Mouse (Mus musculus): Measurements from ENCODE around the gene Nfatc3. TPM values are rescaled to one million over a fixed set of nuclear protein-coding genes. Genes with fewer than 3 reads are reported as not detected.
A peak's percentile ranks its signal among the peaks of the same experiment; 100 is the strongest.

Gene Nfatc3
- total RNA-seq, 2 experiments from 2014 or later, result 35.0 to 102 TPM

GRCm38 (mm10) chr8:106137218-106137905 is 78.7 kb downstream of the Nfatc3 start:
- ATAC-seq (replicated peaks; ENCODE audit: low FRiP score, low TSS enrichment, poor library complexity, severe bottlenecking), result no peak

- ATAC-seq (replicated peaks; ENCODE audit: low FRiP score, low TSS enrichment, poor library complexity, severe bottlenecking), result 0 out of 2 replicates have a peak, but pooled peaks have one; percentile 26
Measured at GRCm38 (mm10) chr8:106137906-106138477, 79.4 kb downstream of the Nfatc3 start.

GRCm38 (mm10) chr8:106138616-106139015 is 80.0 kb downstream of the Nfatc3 start:
- no peak for ATAC-seq (replicated peaks; ENCODE audit: low FRiP score, low TSS enrichment, poor library complexity, severe bottlenecking)

GRCm38 (mm10) chr8:106140191-106140590 is 81.6 kb downstream of the Nfatc3 start:
- ATAC-seq (replicated peaks; ENCODE audit: low FRiP score, low TSS enrichment, poor library complexity, severe bottlenecking), result no peak

- ATAC-seq (replicated peaks; ENCODE audit: low FRiP score, low TSS enrichment, poor library complexity, severe bottlenecking), result peak; percentile 84
Measured at GRCm38 (mm10) chr8:106140769-106141168, 82.1 kb downstream of the Nfatc3 start.

- no peak for ATAC-seq (replicated peaks; ENCODE audit: low FRiP score, low TSS enrichment, poor library complexity, severe bottlenecking)
Measured at GRCm38 (mm10) chr8:106145331-106145730, 86.7 kb downstream of the Nfatc3 start.

GRCm38 (mm10) chr8:106146014-106146413 is 87.4 kb downstream of the Nfatc3 start:
- ATAC-seq (replicated peaks; ENCODE audit: low FRiP score, low TSS enrichment, poor library complexity, severe bottlenecking), result no peak

GRCm38 (mm10) chr8:106147868-106148565 is 89.4 kb downstream of the Nfatc3 start:
- no peak for ATAC-seq (replicated peaks; ENCODE audit: low FRiP score, low TSS enrichment, poor library complexity, severe bottlenecking)

GRCm38 (mm10) chr8:106149025-106149424 is 90.4 kb downstream of the Nfatc3 start:
- ATAC-seq (replicated peaks; ENCODE audit: low FRiP score, low TSS enrichment, poor library complexity, severe bottlenecking), result no peak

GRCm38 (mm10) chr8:106149801-106150652 is 91.4 kb downstream of the Nfatc3 start, which contains the start of gene Pla2g15:
Gene Pla2g15 (plus strand): TSS chr8:106150399.
- peak; percentile 99 for ATAC-seq (replicated peaks; ENCODE audit: low FRiP score, low TSS enrichment, poor library complexity, severe bottlenecking)

GRCm38 (mm10) chr8:106150653-106151000 is 92.0 kb downstream of the Nfatc3 start:
- peak; percentile 19 for ATAC-seq (replicated peaks; ENCODE audit: low FRiP score, low TSS enrichment, poor library complexity, severe bottlenecking)

GRCm38 (mm10) chr8:106151041-106151440 is 92.4 kb downstream of the Nfatc3 start:
- no peak for ATAC-seq (replicated peaks; ENCODE audit: low FRiP score, low TSS enrichment, poor library complexity, severe bottlenecking)

- ATAC-seq (replicated peaks; ENCODE audit: low FRiP score, low TSS enrichment, poor library complexity, severe bottlenecking), result no peak
Measured at GRCm38 (mm10) chr8:106152876-106153275, 94.2 kb downstream of the Nfatc3 start.

- 0 out of 2 replicates have a peak, but pooled peaks have one; percentile 46 for ATAC-seq (replicated peaks; ENCODE audit: low FRiP score, low TSS enrichment, poor library complexity, severe bottlenecking)
Measured at GRCm38 (mm10) chr8:106157419-106157818, 98.8 kb downstream of the Nfatc3 start.

GRCm38 (mm10) chr8:106158381-106158780 is 99.7 kb downstream of the Nfatc3 start:
- no peak for ATAC-seq (replicated peaks; ENCODE audit: low FRiP score, low TSS enrichment, poor library complexity, severe bottlenecking)

- no peak for ATAC-seq (replicated peaks; ENCODE audit: low FRiP score, low TSS enrichment, poor library complexity, severe bottlenecking)
Measured at GRCm38 (mm10) chr8:106159876-106160275, 101.2 kb downstream of the Nfatc3 start.

GRCm38 (mm10) chr8:106163251-106163650 is 104.6 kb downstream of the Nfatc3 start:
- no peak for ATAC-seq (replicated peaks; ENCODE audit: low FRiP score, low TSS enrichment, poor library complexity, severe bottlenecking)

GRCm38 (mm10) chr8:106165460-106165859 is 106.8 kb downstream of the Nfatc3 start:
- ATAC-seq (replicated peaks; ENCODE audit: low FRiP score, low TSS enrichment, poor library complexity, severe bottlenecking), result 0 out of 2 replicates have a peak, but pooled peaks have one; percentile 42

GRCm38 (mm10) chr8:106168356-106169016 is 109.8 kb downstream of the Nfatc3 start, which contains the start of gene Slc7a6:
Gene Slc7a6 (plus strand): TSS chr8:106168857.
- peak; percentile 68 for ATAC-seq (replicated peaks; ENCODE audit: low FRiP score, low TSS enrichment, poor library complexity, severe bottlenecking)

Data from megakaryocyte-erythroid progenitor cell, adult 5-6 weeks (primary cell).